Mouse (Mus musculus): ENCODE measurements at regions not wholly inside any gene's neighbourhood (a gene's known extent, or its start where the extent isn't known, plus 50 kb on each side); places are given as distances from the start of the nearest gene placed in this dataset.

DNA sequence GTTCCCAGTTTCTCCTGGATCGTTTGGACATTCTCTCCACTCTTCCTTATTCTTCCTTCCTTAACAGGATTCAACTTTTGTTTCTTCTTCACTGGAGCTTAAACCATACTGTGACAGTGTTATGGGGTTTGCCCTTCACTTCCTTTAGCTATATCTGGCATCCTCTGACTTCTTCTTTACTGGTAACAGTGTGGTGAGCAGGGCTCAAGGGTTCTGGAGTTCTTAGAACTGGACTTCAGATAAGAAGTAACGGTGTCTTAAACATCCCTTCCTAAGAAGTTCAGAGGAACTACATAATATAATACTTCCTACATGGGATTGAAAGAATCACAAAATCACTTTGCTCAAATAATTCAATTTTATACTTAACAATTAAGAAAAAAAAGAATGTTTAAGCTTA, 237.5 kb upstream of the Cited2 start:
- no peaks in the 10 kb centered on the region for H3K4me1 ChIP-seq (ENCODE audit: control insufficient read depth, insufficient read depth, low read length)
- TF ChIP-seq POLR2A (IDR thresholded peaks at IDR 0.05; ENCODE audit: low read depth, low read length) (no peak), CTCF (IDR thresholded peaks at IDR 0.05; ENCODE audit: borderline replicate concordance, insufficient read depth, low read length) (no peak)
- H3K27ac ChIP-seq (ENCODE audit: insufficient read depth, low read length) = no peak overlapping the region

DNA sequence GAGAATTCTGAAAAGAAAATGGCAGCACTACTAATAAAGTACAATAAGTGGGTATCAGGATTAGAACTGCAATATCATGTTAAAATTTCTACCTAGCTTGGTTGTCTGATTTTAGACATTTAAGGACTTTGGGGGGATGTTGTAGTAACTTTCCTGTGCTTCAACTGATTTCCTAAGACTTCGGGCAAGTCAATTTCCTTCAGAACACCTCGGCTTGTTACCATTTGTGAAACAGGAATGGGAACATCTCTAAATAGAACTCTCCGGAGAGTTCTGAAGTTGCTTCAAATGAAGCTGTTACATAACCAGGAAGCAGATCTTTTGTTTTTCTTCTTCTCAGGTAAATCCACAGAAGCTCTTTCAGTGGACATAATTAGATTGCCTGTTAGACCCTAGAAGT, 237.0 kb upstream of the Cited2 start:
- Histone ChIP-seq H3K27ac (ENCODE audit: insufficient read depth, low read length) (no peak overlapping the region), H3K4me1 (ENCODE audit: control insufficient read depth, insufficient read depth, low read length) (no peaks in the 10 kb centered on the region), H3K4me3 (ENCODE audit: insufficient read depth, low read length) (no peak overlapping the region)
- TF ChIP-seq CTCF (IDR thresholded peaks at IDR 0.05; ENCODE audit: borderline replicate concordance, insufficient read depth, low read length) (no peak), POLR2A (IDR thresholded peaks at IDR 0.05; ENCODE audit: low read depth, low read length) (no peak)

More for the DNA sequence above, 237.5 kb upstream of the Cited2 start:
- H3K4me3 ChIP-seq (ENCODE audit: insufficient read depth, low read length) = no peak overlapping the region

DNA sequence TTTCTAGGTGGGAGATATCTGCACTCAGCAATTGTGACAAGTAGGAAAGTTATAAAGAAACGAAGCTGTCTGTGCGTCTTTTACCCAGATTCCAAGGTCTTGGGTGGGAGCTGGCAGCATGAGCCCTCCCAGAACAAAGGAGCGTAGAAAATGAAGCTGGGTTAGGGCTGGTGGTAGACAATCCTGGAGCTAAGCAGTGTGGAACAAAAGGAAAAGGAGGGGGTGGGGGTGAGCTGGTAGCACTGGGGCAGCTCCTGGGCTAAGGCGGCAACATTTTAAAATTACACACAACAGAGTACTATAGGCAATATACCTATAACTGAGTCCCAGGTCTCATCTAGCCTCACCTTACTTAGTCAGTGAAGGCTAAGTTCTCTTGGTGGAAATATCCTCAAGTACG, 235.6 kb upstream of the Cited2 start:
- Histone ChIP-seq H3K27ac (ENCODE audit: insufficient read depth, low read length) (no peak overlapping the region), H3K4me3 (ENCODE audit: insufficient read depth, low read length) (no peak overlapping the region), H3K4me1 (ENCODE audit: control insufficient read depth, insufficient read depth, low read length) (no peaks in the 10 kb centered on the region)
- TF ChIP-seq POLR2A (IDR thresholded peaks at IDR 0.05; ENCODE audit: low read depth, low read length) (no peak), CTCF (IDR thresholded peaks at IDR 0.05; ENCODE audit: borderline replicate concordance, insufficient read depth, low read length) (no peak)

DNA sequence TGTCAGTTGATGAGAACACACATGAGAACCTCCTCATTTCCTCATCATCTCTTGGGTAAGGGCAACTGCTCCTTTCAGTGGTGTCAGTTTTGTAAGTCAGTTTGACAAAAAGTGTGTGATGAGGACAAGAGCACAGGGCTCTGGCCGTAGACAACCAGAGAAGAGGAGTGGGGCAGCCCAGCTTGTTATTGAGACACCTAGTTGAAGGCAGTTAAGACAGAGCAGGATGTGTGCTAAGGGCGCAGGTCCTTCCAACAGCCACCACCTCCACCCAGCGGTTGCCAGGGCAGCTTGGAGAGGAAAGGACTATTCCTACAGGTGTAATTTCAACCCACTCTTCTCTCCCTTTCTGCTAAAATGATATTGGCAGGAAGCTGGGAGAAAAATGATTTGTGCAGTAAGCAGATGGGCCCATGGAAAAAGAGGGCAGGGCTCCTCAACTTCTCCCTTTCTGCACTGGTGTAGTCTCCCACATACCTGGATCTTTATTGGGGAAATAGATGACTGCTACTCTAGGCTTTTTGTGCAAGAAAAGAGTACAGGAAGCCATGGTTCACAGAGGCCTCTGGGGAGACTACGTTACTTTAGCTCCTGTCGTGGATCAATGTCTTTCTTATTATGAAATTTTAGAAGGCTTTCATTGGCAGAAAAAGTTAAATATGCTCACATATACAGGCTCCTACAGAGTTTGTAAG, 231.3 kb upstream of the Cited2 start:
- Histone ChIP-seq H3K4me1 (ENCODE audit: control insufficient read depth, insufficient read depth, low read length) (no peaks in the 10 kb centered on the region), H3K27ac (ENCODE audit: insufficient read depth, low read length) (no peak overlapping the region), H3K4me3 (ENCODE audit: insufficient read depth, low read length) (no peak overlapping the region)
- TF ChIP-seq CTCF (IDR thresholded peaks at IDR 0.05; ENCODE audit: borderline replicate concordance, insufficient read depth, low read length) = no peak
- TF ChIP-seq POLR2A (IDR thresholded peaks at IDR 0.05; ENCODE audit: low read depth, low read length) = no peak

DNA sequence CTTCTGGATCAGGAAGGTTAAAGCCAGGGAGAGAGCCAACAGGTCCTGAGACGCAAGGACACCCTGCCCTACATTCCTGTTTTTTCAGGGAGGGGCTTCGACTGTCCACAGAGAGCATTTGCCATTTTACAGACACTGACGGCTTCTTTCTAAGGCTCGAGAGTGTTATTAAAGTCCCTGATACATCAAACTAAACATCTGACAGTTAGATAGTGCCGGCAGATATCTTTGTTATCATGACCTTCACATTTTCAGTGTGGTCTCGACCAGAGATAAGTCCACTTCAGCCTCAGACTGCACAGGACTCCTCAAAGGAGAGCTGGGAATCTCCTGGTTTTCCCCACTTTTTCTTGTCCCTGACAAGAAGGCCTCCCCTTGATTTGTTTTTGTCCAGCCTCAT, 229.9 kb upstream of the Cited2 start:
- TF ChIP-seq POLR2A (IDR thresholded peaks at IDR 0.05; ENCODE audit: low read depth, low read length) = no peak
- Histone ChIP-seq H3K4me1 (ENCODE audit: control insufficient read depth, insufficient read depth, low read length) (no peaks in the 10 kb centered on the region), H3K4me3 (ENCODE audit: insufficient read depth, low read length) (no peak overlapping the region), H3K27ac (ENCODE audit: insufficient read depth, low read length) (no peak overlapping the region)

DNA sequence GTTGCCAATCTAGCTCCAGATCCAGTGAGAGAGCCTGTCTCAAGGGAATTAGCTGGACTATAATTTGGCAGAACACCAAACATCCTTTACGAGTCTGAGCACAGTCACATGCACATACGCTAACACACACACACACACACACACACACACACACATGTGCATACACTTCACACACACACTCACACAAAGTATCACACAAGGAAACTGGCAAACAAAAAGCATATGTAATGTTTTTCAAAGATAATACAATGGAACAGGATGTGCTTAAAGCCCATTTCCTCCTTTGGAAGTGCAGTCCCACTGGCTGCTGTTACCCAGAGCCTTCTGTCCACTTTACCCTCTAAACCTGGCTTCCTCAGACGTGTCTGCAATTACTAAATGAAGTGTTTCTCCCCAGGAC, 226.2 kb upstream of the Cited2 start:
- H3K27ac ChIP-seq (ENCODE audit: insufficient read depth, low read length) = no peak overlapping the region
- TF ChIP-seq POLR2A (IDR thresholded peaks at IDR 0.05; ENCODE audit: low read depth, low read length) = no peak
- TF ChIP-seq CTCF (IDR thresholded peaks at IDR 0.05; ENCODE audit: borderline replicate concordance, insufficient read depth, low read length) = no peak
- H3K4me1 ChIP-seq (ENCODE audit: control insufficient read depth, insufficient read depth, low read length) = no peaks in the 10 kb centered on the region
- no peak overlapping the region for H3K4me3 ChIP-seq (ENCODE audit: insufficient read depth, low read length)

DNA sequence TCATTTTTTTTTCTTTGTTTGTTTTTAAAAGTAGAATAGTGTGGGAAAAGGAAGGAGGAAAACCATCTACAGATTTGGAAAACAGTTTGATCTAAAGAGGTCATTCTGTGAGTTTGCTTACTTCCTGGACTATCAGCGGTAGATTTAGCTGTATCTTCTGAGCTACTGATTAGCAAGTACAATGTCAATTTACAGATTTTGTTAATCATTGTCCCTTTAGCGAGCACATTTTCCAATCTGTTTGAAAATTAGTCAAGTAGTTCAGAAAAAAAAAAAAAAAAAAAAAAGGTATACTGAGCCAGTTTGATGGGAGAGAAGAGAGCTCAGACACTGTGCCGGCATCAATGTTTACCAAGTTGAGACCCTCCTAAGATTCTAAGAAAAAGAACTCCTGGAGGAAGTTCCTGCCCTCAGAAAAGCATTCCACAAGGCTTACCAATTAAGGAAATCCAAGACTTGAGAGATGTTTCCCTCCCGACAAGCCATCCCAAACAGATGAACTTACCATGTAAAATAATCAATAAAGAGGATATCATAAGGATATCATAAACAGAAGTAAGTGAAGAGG, 212.3 kb upstream of the Cited2 start:
- no peak overlapping the region for H3K4me3 ChIP-seq (ENCODE audit: insufficient read depth, low read length)
- no peak for TF ChIP-seq POLR2A (IDR thresholded peaks at IDR 0.05; ENCODE audit: low read depth, low read length)

DNA sequence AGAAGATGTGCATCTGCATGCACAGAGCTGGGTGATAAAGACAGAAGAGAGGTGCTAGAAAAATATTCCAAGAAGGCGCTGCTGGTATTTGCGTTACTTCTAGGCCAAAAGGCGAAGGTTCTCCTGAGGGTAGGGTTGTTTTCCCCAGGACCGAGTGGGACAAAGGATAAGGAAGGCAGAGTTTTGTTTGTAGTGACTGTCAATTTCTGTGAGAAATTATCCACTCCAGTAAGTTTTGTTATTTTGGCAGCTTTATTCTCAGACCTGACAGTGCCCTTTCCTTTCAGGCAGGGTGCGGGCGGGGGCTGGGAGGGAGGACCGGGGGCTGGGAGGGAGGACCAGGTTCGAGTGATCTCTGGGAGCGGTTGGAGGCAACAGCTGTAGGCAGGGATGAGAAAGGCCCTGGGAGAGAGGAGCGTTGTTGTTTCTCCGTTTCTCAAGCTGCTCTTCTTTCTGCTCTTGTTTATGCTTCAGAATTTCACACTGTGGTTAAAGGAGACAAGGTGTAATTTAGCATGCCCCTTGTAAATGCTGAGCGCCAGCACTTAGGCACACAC, 211.2 kb upstream of the Cited2 start:
- H3K4me1 ChIP-seq (ENCODE audit: control insufficient read depth, insufficient read depth, low read length) = no peaks in the 10 kb centered on the region
- H3K4me3 ChIP-seq (ENCODE audit: insufficient read depth, low read length) = no peak overlapping the region
- TF ChIP-seq CTCF (IDR thresholded peaks at IDR 0.05; ENCODE audit: borderline replicate concordance, insufficient read depth, low read length) = no peak
- TF ChIP-seq POLR2A (IDR thresholded peaks at IDR 0.05; ENCODE audit: low read depth, low read length) = no peak
- no peak overlapping the region for H3K27ac ChIP-seq (ENCODE audit: insufficient read depth, low read length)

More for the DNA sequence above, 212.3 kb upstream of the Cited2 start:
- Histone ChIP-seq H3K27ac (ENCODE audit: insufficient read depth, low read length) (no peak overlapping the region), H3K4me1 (ENCODE audit: control insufficient read depth, insufficient read depth, low read length) (no peaks in the 10 kb centered on the region)

DNA sequence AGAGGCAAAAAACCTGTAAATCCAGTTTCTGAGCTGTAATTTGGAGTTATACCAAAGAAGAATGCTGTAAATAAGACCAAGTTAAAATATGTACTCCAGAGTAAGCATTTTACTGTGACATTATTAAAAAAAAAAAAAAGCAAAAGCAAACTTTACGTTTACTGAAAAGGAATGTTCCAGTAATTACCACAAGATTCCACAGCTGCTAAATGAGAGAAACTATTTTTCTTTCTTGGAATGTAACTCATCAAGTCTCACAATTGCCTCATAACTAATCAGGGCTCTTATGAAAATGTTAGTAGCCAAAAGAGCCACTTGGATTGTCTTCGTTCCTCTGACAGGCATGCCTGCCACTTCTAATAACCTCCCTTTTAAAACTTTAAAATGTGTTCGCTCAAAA, 210.5 kb upstream of the Cited2 start:
- no peak for TF ChIP-seq POLR2A (IDR thresholded peaks at IDR 0.05; ENCODE audit: low read depth, low read length)
- no peak for TF ChIP-seq CTCF (IDR thresholded peaks at IDR 0.05; ENCODE audit: borderline replicate concordance, insufficient read depth, low read length)
- Histone ChIP-seq H3K27ac (ENCODE audit: insufficient read depth, low read length) (no peak overlapping the region), H3K4me1 (ENCODE audit: control insufficient read depth, insufficient read depth, low read length) (no peaks in the 10 kb centered on the region)

DNA sequence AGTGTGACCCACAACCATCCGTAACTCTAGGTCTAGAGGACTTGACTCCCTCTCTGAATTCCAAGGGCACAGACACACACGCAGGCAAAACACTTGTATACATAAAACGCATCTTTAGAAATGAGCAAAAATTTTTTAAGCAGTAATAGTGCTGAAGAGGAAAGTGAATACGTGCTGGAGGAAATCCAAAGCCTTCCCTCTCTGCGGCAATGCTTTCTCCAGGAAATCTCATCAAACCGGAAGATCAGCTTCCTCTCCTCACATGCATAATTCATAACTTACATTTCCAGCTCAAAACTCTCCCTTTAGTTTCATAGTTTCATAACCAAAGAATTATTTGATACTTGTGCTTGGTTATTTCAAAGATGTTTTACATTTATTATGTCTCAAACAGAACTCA, 209.3 kb upstream of the Cited2 start:
- H3K27ac ChIP-seq (ENCODE audit: insufficient read depth, low read length) = no peak overlapping the region
- no peak overlapping the region for H3K4me3 ChIP-seq (ENCODE audit: insufficient read depth, low read length)
- H3K4me1 ChIP-seq (ENCODE audit: control insufficient read depth, insufficient read depth, low read length) = no peaks in the 10 kb centered on the region
- TF ChIP-seq CTCF (IDR thresholded peaks at IDR 0.05; ENCODE audit: borderline replicate concordance, insufficient read depth, low read length) (no peak), POLR2A (IDR thresholded peaks at IDR 0.05; ENCODE audit: low read depth, low read length) (no peak)

More for the DNA sequence above, 210.5 kb upstream of the Cited2 start:
- H3K4me3 ChIP-seq (ENCODE audit: insufficient read depth, low read length) = no peak overlapping the region
